Mouse (Mus musculus) cerebellum, adult (tissue): ENCODE data around the gene Rb1.
A peak's percentile ranks its signal among the peaks of the same experiment; 100 is the strongest.

Experiments used
- ATAC-seq: cut with Nextera tagmentation; 2 replicates; pipeline ENCODE4 v1.9.2; 2017; ENCODE audit warnings: mild to moderate bottlenecking, moderate library complexity, mixed read lengths; ENCODE audit not compliant: insufficient number of reproducible peaks, low FRiP score, low TSS enrichment

The Rb1 gene

GRCm38 (mm10) chr14:73279096-73279495 is 46.5 kb downstream of the Rb1 start:
- ATAC-seq = no peak

- ATAC-seq = no peak
These were observed 53.8 kb downstream of the Rb1 start for GRCm38 (mm10) chr14:73271807-73272206.

DNA sequence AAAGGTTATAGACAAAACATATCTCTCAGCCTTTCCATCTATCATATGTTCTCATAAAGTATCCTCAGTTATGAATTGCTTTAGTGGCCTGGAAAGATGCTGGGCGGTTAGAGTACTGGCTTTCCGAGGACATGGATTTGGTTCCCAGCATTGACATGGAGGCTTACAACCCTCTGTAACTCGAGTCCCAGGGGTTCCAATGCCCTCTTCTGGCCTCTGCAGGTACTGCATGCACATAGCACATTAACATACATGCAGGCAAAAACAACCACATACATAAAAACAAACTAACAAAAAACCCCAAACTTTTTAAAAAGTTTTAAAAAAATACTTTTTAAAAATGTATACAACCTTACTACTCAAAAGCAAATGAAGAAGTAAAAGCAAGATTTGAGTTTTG is 59.5 kb downstream of the Rb1 start:
- ATAC-seq = no peak

DNA sequence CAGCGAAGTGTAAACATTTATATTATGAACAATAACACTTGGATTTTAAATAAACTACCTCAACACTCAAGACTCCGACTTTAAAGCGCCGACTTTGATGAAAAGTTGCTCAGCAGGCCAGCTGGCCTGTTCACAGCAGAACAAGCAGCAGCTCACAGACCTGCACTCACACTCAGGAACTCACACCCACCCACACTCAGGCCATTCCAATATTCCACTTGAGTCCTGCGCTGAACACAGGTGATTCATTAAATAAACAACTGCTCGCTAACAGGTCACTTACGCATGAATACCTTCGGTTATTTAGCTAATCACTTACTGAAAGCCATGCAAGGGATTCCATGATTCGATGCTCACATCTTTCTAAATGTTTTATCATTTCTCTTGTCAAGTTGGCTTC is 63.4 kb downstream of the Rb1 start:
- ATAC-seq = no peak

GRCm38 (mm10) chr14:73258181-73258580 is 67.4 kb downstream of the Rb1 start:
- no peak for ATAC-seq

GRCm38 (mm10) chr14:73257348-73257747 is 68.3 kb downstream of the Rb1 start:
- no peak for ATAC-seq

DNA sequence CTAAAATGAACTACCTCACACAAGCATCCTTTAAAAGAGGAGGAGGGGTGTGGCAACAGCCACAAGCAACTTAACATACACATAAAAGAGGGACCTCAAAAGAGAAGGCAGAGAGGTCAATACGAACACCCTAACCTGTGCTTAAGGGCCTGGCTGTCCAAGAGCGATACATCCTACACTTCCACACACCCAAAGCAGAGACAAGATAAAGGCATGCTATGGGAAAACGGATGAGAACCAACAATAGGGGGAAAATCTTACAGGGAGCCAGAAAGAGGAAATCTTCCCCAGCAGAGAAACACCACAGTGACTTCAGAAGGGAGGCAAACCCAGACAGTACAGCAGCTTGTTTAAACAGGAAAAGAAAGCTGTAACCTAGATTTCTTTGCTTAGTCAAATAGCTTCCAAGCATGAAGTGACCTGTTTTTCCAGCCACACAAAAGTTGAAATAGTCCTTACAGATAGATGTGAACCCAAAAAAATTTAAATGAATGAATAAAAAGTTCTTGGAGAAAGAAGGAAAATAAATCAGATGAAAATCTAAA is 70.1 kb downstream of the Rb1 start:
- no peak for ATAC-seq

- ATAC-seq = no peak
These were observed 71.2 kb downstream of the Rb1 start for GRCm38 (mm10) chr14:73254412-73254811.

- ATAC-seq = no peak
These were observed 72.0 kb downstream of the Rb1 start for GRCm38 (mm10) chr14:73253453-73254251.

- no peak for ATAC-seq
These were observed 73.3 kb downstream of the Rb1 start for GRCm38 (mm10) chr14:73252276-73252675.

DNA sequence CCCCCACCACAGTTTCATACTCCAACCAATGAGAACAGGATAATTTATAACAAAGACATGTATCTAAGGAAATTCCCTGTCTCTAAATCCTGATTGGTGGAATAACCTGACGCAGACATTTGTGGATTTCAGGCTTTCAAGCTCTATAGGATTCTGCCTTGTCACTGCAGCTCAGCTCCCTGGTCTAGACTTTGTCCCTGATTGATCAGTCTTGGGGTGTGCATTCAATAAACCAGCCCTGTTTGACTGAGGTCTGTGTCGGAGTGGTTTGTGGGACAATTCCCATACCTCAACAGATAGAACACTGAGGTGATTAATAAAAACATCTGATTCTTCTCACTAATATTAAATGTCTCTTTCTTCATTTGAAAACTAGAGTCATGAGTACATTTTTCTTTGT is 75.6 kb downstream of the Rb1 start:
- ATAC-seq = no peak

DNA sequence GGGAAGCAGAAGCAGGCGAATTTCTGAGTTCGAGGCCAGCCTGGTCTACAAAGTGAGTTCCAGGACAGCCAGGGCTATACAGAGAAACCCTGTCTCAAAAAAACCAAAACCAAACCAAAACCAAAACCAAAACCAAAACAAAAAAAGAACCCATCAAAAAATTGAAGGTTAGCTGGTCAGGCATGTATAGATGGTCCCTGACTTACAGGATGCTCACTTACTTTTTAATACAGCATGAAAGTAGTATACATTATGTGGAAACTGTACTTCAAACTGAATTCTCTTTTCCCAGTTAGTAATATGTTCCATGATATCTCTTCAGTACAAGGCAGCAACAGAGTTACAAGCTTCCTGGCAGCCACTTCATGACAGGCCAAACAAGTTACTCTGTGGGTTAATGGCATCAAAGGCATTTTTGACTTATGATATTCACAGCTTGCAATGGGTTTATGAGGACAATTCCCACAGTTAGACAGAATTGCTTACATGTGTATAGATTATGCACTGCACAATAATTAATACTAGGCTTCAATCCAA is 81.5 kb downstream of the Rb1 start:
- ATAC-seq = no peak

DNA sequence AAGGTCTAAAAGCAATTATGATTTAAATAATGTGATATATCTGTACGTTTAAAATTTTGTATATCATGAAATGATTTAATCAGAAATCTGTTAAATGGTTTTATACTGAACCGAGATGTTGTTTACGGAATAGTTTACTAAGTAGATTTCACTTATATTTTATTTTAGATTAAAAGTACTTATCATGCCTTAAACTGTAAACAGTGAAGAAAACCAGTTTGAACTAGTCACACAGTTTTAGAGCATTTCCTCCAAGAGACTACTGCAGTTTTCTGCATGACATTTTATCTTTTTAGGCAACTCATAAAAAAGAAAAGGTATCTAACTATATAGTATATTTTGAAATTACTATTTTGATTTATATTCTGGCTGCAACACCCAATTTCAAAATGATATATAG is 85.8 kb downstream of the Rb1 start:
- no peak for ATAC-seq

DNA sequence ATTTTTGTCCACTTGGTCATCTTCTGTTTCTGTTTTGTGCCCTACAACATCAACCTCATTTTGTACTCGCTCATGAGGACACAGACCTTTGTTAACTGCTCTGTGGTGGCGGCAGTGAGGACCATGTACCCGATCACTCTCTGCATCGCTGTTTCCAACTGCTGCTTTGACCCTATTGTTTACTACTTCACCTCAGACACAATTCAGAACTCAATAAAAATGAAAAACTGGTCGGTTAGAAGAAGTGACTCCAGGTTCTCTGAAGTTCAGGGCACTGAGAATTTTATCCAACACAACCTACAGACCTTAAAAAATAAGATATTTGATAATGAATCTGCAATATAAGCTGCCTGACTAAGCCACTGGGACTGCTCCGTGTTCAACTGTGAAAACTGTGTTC is 86.3 kb downstream of the Rb1 start:
- no peak for ATAC-seq

GRCm38 (mm10) chr14:73238498-73239250 is 86.9 kb downstream of the Rb1 start:
- no peak for ATAC-seq

- ATAC-seq = no peak
These were observed 87.7 kb downstream of the Rb1 start, which contains the start of gene Lpar6 for GRCm38 (mm10) chr14:73237848-73238321. Gene Lpar6, plus strand, starts transcription at chr14:73237895.

DNA sequence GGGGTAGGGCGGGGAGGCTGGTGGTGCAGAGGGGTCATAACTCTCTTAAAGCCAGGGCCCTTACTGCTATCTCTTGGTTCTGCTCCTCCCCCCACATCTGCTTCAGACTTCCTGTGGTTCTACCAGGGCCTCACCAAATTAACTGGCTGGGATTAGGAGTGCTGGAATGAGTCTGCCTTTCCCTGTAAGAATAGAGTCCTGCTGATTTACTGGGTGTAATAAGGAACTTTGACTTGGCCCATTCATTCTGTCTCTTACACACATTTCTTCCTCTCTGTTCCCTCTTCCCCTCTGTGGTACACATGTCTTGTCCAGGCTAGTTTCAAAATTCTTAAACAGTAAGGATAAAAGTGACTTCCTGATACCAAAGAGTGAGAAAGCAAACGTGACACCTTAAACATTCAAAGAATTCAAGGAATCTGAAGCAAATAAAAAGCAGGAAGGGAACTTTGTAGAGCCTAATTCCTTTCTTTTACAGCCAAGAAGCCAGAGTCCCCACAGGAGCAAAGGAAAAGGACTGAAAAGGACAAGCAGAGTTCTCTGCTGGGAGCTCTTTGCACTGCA is 91.1 kb downstream of the Rb1 start:
- no peak for ATAC-seq

DNA sequence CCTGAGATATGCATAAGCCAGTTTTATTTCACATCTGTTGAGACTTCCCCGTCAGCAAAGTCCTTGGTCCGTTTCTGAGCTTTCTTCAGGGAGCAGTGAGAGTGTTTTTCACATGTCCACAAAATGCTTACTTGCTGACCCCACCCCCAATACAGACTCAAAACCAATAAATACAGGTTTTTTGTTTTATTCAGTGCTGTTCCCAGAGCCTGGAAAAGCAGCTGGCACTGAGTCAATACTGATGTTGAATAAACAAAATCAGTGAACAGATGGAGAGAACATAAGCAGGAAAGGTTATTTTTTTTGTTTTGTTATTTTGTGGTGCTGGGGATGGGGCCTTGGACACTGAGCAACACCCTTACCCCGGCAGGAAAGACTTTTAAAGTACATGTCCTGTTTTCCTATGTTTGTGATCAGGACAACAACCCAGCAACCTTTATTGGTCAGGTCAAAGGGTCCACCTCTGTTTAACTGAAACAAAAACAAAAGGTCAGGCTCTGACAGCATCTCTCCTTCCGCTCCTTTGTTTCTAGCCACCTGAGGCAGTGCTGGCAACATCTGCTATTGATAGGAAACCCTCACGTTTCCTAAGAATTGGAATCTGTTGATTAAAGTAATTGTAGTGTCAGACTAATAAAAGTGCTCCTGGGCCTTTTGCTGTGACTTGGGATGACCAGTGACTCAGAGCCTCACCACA is 94.2 kb downstream of the Rb1 start:
- no peak for ATAC-seq

GRCm38 (mm10) chr14:73226849-73227248 is 98.8 kb downstream of the Rb1 start:
- no peak for ATAC-seq

DNA sequence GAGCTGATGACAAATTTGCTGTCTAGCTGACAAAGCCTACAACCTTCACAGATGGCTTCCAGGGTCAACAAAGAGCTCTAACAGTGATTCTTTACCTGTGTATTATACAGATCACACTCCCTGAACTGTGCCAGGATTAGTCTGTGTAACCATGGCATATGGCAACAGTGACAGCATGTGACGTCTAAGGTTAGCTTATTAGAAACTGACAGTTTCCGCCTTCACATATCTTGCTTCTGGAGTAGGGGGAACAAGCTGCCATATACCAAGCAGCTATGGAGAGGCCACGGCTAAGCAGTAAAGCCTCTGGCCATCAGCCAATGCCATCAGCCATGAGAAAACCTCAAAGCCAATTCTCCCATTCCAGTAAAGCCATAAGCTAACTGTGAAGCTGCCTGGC is 99.3 kb downstream of the Rb1 start:
- ATAC-seq = peak; percentile 40; the same call in 1 of the 2 replicates
